Mouse (Mus musculus) kidney, adult 11 months (tissue): Measurements from ENCODE around the gene Acvr1b.

Experiments
- DNase-seq: peaks from one replicate; pipeline ENCODE4 v3.0.0; 2022

Acvr1b gene

DNA sequence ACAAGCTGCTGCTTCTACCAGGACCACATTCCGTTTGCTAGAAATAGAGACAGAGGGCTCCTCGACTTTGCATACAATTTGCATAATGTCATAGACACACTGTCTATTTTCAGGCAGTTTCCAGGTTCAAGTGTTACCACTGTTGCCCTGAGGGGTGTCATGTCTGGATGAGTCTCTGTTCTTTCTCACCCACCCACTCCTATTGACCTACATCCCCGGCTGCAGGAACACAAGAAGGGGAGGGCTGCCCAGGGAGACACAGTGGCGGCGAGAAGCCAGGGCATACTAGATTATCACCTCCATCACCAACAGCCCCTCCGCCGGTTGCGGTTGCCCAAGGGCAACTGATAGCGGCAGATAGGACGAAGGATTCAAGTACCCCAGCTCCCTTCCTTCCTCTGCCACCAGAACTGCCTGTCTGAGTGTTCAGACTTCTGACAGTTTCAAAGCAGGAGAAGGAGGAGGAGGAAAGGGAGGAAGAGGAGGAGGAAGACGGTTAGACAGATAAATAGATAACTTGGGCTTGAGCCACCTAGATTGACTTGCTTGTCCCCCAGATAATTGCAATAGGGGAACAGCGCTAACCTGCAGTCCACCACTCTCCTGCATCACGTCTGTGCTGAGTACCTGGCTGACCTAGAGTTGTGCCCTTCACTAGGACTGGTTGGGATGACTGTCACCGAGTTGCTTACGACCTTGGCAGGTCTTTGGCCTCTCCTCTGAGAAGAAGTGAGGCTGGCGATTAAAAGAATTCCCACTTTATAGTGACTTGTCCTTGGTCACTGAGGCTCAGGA is 26.6 kb upstream of the Acvr1b start:
- no peak for DNase-seq

DNA sequence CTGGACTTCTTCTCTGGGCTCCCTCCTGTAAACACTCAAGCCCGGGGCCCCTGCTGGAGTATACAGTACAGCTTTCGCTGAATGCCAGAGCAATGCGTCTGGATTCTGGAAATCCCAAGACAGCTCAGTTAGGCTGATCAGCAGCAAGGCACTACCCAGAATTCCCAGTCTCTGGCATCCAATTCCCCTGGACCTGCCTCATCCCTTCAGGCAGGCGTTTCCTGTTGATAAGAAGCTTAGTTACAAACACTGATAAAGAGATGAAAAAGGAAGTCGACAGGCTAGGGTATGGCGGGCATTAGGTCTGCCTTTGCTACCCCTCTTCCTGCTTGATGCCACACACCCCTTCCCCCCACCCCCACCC is 26.0 kb upstream of the Acvr1b start:
- DNase-seq, result no peak

GRCm38 (mm10) chr15:101148604-101149003 is 25.3 kb upstream of the Acvr1b start:
- no peak for DNase-seq

DNA sequence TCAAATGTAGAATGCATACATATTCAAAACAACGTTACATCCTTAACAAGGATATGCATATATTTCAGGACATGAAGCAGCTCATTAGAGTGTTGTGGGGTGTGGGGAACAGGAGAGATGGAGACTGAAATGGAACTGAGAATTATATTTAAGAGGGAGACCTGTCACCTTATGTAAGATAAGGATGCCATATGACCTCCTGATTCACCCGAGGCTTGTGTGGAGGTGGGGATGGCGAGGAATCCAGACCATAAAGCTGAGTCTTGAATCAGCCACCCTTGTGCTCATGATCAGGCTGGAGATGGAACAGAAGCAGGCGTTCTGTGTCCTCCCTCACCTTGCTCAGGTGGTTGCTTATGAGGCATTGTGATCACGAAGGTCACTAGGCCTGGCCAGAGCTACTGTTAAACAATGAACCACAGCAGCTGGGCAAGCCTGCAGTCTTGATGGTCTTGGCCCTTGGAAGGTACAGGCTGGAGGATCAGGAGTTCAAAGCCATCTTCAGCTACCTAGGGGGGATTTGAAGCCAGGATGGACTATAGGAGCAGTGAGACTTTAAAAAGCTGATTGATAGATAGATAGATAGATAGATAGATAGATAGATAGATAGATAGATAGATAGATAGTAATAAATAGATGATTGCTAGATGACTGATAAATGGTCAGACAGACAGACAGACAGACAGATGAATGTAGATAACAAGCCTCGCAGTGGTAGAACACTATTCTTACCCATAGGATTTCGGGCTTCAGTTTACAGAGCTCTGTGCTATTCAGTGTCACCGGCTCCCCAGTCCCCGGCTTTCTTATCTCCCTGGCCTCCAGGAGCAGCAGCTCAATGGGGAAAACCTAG is 22.2 kb upstream of the Acvr1b start:
- no peak for DNase-seq

GRCm38 (mm10) chr15:101154700-101155616 is 18.9 kb upstream of the Acvr1b start:
- no peak for DNase-seq

DNA sequence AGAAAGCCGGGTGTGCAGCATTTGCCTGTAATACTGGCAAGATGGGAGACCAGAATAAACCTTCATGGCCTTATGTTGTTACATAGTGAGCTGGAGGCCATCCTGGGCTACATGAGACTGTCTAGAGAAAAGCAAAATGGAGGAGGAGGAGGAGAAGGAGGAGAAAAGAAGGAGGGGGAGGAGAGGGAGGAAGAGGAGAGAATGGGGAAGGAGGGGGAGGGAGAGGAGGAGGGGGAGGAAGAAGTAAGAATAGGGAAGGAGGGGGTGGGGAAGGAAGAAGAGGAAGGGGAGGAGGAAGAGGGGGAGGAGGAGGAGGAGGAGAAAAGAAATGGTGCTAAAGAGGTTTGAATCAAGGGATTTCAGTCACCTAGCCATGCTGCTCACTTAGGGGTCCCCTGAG is 13.7 kb upstream of the Acvr1b start:
- no peak for DNase-seq

DNA sequence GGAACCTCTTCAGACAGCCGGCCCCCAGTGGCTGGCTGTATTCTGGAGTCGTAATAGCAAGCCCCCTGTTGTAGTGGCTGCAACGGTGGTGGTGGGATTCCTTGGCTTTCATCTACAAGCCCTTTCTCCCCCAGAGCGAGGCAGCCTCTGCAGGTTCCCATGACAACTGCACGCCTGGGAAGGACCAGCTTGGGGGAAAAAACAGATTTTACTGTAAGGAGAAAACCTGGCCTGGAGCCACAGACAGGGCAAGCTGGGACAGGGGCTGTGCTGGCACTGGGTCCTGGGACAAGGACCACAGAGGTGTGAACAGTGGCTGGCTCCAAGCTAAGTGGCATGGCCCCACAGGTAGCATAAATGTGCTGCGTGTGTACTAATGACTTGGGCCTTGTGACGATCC is 13.3 kb upstream of the Acvr1b start:
- DNase-seq, result no peak

GRCm38 (mm10) chr15:101161534-101161933 is 12.3 kb upstream of the Acvr1b start:
- DNase-seq, result no peak

GRCm38 (mm10) chr15:101163056-101163458 is 10.8 kb upstream of the Acvr1b start:
- DNase-seq, result no peak

DNA sequence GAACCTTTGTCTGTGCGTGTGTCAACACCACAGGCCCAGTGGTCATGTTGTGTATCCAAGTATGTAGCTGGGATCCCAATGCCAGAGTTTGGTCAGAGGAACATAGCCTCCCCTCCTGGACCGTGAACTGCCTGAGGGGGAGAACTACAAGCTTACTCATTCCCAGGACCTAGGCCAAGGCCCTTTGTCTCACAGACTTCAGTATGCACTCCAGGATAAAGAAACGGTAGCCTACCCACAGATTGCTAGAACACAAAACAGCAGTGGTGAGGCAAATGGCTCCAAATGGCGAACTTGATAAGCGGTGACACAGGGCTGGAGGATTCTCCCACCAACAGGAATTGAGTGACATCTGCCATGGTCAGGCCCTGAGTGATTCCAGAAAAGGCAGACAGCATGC is 10.0 kb upstream of the Acvr1b start:
- no peak for DNase-seq

DNA sequence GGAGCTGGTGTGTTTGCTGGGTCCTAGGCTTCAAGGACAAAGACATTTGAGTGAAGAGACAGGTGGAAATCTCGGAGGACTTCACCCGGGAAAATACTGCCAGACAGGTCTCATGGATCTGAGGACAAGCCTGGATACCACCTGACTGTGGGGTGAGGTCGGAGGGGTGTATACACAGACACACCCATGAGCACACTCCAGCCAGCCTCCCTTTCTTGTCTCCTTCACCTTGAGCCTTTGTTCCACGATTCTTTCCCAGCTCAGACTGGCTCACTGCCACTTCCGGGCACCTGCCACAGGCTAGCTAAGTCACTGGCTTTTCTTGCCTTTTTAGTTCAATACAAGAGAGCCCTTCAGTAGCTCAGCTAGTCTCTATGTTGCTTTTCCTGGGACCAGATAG is 9.6 kb upstream of the Acvr1b start:
- no peak for DNase-seq

DNA sequence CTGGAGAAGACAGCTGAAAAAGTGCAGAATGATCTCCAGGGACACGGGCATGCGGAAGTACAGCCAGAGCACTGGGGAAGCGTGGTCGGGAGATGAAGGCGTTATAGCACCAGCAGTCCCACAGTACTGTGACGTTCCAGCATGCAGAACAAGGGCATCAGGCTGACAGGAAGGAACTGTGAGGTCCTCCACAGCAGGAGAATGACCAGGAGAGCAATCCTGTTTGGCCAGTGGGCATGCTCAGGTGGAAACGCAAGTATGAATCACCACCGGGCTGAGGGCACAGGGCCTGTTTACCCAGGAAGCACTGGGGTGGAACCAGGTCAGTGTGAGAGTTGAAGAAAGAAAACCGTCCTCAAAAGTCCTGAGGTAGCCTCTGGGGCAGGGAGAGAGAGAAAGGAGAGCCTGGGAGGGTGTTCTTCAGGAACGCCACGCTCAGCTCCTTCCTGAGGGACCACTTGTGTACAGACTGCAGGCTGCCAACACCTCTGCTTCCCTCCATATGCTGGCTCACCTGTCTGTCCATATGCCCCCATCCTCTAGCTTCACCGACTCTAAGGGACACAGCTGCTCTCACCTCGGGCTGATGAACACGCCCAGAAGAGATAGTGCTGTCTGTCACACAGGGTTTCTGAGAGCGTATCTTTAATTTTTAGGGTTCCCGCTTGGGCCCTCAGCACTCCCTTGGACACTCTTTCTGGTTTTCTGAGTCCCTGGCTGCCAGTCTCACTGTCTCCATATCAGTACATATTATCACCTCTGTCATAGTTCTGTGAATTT is 8.0 kb upstream of the Acvr1b start:
- DNase-seq, result peak; percentile 81

GRCm38 (mm10) chr15:101167553-101167952 is 6.3 kb upstream of the Acvr1b start:
- DNase-seq, result peak; percentile 63

GRCm38 (mm10) chr15:101169910-101170309 is 4.0 kb upstream of the Acvr1b start:
- DNase-seq, result no peak

GRCm38 (mm10) chr15:101170413-101170980 is 3.4 kb upstream of the Acvr1b start:
- DNase-seq, result no peak

GRCm38 (mm10) chr15:101171272-101171671 is 2.6 kb upstream of the Acvr1b start:
- DNase-seq, result no peak

DNA sequence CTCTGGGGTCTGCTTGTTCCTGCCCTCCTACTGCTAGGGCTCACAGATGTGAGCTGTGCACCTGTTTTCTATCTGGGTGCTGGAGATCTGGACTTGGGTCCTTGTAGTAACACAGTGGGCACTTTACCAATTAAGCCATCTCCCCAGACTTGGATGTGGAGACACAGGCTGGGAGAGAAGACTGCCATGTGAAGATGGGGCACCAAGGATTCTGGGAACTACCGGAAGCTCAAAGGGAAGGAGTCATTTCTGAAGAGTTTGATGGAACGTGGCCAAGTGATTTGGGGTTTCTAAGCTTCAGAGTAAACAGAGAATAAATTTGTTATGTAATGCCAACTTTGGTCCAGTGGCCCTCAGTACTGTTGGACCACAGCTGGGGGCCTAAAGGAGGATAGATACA is 1.9 kb upstream of the Acvr1b start:
- no peak for DNase-seq

GRCm38 (mm10) chr15:101174294-101175130 is 645 bp downstream of the Acvr1b start:
- no peak for DNase-seq

DNA sequence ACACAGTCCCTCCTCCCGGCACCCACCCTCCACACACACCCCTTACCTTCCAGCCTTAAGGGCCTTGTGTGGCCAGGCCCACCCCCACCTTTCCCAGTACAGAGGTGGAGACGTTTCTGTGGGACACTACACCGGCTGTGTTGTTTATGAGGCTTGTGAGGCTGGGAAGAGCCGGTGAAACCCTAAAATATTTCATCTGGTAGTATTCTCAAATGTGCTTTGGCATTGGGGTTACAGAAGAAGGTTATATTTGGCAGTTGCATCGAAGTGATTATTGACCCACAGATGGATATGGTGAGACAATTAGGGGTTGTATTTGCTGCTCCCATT is 1.2 kb downstream of the Acvr1b start:
- DNase-seq, result no peak

DNA sequence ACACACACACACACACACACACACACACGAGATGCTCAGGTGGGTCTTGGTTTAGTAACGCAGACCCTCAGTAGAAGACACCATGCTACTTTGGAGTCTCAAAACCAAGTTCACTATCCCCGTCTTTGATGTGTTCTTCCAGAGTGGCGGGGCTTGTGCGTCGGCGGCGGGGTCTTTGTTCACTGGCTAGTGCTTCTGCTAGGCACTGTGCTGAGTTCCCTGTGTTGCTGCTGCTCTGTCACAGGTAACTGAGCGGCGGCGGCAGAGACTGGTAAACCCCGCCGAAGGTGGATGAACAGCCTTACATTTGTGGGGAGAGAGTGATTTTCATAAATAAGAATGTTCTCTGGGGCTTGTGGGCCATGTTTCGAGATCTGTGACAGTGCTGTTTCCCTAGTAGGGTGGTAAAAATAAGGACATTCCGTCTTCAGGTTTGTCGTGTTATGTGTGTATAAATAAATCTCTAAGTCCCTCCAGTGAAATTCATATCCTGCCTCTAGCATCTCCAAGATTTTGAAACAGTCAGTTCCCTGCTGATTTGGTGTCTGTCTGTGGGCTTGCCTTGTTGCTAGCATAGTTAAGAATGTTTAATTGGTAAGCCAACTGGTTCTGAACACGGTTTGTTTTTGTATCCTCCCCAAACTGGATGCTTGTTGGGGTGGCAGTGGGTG is 1.9 kb downstream of the Acvr1b start:
- no peak for DNase-seq

- no peak for DNase-seq
Observed at GRCm38 (mm10) chr15:101176284-101176680, 2.4 kb downstream of the Acvr1b start.
